Mouse (Mus musculus) kidney, adult 8-10 months (tissue): ENCODE results near the gene Gm42906.
A peak's percentile ranks its signal among the peaks of the same experiment; 100 is the strongest.

ENCODE experiments used
- DNase-seq, 2 experiments: peaks; one replicate each; pipeline ENCODE4 v3.0.0; 2022

Gm42906 gene

GRCm38 (mm10) chr5:151296244-151296643 lies 131.7 kb downstream of the Gm42906 start:
- DNase-seq: no peak

- no peak for DNase-seq
These were observed 134.4 kb downstream of the Gm42906 start for GRCm38 (mm10) chr5:151293591-151293990.

- peak in 1 of 2 experiments; percentile 30 for DNase-seq
These were observed 135.7 kb downstream of the Gm42906 start for GRCm38 (mm10) chr5:151292310-151292709.

GRCm38 (mm10) chr5:151286331-151286730 lies 141.6 kb downstream of the Gm42906 start:
- DNase-seq: no peak

- no peak for DNase-seq
These were observed 148.4 kb downstream of the Gm42906 start for GRCm38 (mm10) chr5:151279531-151279930.

- DNase-seq: no peak
These were observed 150.0 kb downstream of the Gm42906 start for GRCm38 (mm10) chr5:151277927-151278326.

GRCm38 (mm10) chr5:151275986-151276385 lies 152.0 kb downstream of the Gm42906 start:
- no peak for DNase-seq

- DNase-seq: no peak
These were observed 153.7 kb downstream of the Gm42906 start for GRCm38 (mm10) chr5:151274265-151274664.

- no peak for DNase-seq
These were observed 157.1 kb downstream of the Gm42906 start for GRCm38 (mm10) chr5:151270815-151271214.

- DNase-seq: no peak
These were observed 160.9 kb downstream of the Gm42906 start for GRCm38 (mm10) chr5:151266896-151267634.

- DNase-seq: no peak
These were observed 166.4 kb downstream of the Gm42906 start for GRCm38 (mm10) chr5:151261558-151261957.

GRCm38 (mm10) chr5:151252213-151252612 lies 175.8 kb downstream of the Gm42906 start:
- no peak for DNase-seq

GRCm38 (mm10) chr5:151251656-151252055 lies 176.3 kb downstream of the Gm42906 start:
- no peak for DNase-seq

GRCm38 (mm10) chr5:151248671-151249620 lies 179.0 kb downstream of the Gm42906 start:
- no peak for DNase-seq

GRCm38 (mm10) chr5:151248084-151248483 lies 179.9 kb downstream of the Gm42906 start:
- no peak for DNase-seq

- DNase-seq: no peak
These were observed 180.7 kb downstream of the Gm42906 start for GRCm38 (mm10) chr5:151247115-151247875.

GRCm38 (mm10) chr5:151246287-151246686 lies 181.7 kb downstream of the Gm42906 start:
- DNase-seq: no peak

- no peak for DNase-seq
These were observed 182.4 kb downstream of the Gm42906 start for GRCm38 (mm10) chr5:151245571-151245970.

- no peak for DNase-seq
These were observed 189.2 kb downstream of the Gm42906 start for GRCm38 (mm10) chr5:151238730-151239129.

- no peak for DNase-seq
These were observed 191.6 kb downstream of the Gm42906 start for GRCm38 (mm10) chr5:151236411-151236810.

GRCm38 (mm10) chr5:151233400-151234031 lies 194.4 kb downstream of the Gm42906 start, which contains the start of gene Stard13:
TSS of gene Stard13 (minus strand) at chr5:151233836.
- peak; percentile 71 to 75 for DNase-seq

GRCm38 (mm10) chr5:151232576-151233299 lies 195.2 kb downstream of the Gm42906 start:
- no peak for DNase-seq
